Mouse (Mus musculus): Measurements from ENCODE around the gene Gpr4. TPM values are rescaled to one million over a fixed set of nuclear protein-coding genes. Genes with fewer than 3 reads are reported as not detected.

Gene Gpr4
- polyA plus RNA-seq, 1 experiment: 5.3 TPM

DNA sequence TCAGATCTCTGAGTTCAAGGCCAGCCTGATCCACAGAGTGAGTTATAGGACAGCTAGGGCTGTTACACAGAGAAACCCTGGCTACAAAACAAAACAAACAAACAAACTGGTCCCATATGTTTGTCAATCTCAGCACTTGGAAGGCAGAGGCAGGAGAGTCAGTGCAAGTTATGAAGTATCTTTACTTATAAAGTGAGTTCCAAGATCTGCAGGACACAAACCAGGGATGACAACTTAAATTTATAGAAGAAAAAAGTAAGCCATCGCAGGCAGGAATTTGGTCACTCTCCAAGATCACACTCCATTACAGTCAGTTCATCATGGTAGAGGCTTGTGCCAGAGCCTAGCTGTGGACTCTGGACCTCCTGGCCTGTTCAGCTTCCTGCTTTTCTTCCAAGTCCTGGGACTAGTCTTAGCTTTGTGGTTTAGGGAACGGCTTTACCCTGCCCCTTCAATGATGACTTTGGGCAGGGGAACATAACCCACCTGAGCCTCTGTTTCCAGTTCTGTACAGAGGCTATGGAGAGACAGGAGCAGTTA lies 17.8 kb downstream of the Gpr4 start:
- TF ChIP-seq CTCF (IDR thresholded peaks at IDR 0.05; ENCODE audit: borderline replicate concordance, extremely low read depth, insufficient read depth, insufficient read length) (no peak), POLR2A (IDR thresholded peaks at IDR 0.05; ENCODE audit: borderline replicate concordance, extremely low read depth, insufficient read depth, insufficient read length, poor library complexity, severe bottlenecking) (no peak)

DNA sequence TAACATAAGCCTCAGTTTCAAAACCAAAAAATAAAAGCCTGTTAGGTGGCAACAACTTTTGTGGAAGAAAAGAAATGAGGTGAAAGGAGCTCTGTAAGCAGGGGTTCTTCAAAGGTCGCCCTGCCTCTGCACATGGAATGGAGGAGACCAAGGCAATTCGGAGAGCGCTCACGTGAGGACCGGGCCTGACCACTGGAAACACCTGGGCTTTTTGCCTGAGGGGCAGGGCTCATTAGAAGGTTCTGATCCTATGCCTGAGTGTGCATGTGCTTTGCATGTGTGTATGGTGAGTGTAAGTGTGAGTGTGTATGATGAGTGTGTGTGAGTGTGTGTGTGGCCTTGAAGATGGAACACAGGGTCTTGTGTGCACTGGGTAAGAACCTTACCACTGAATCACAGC lies 18.6 kb downstream of the Gpr4 start:
- no peak for TF ChIP-seq CTCF (IDR thresholded peaks at IDR 0.05; ENCODE audit: borderline replicate concordance, extremely low read depth, insufficient read depth, insufficient read length)
- no peak for TF ChIP-seq POLR2A (IDR thresholded peaks at IDR 0.05; ENCODE audit: borderline replicate concordance, extremely low read depth, insufficient read depth, insufficient read length, poor library complexity, severe bottlenecking)
- DNase-seq (ENCODE audit: low read depth): no peak

More for the DNA sequence above, 17.8 kb downstream of the Gpr4 start:
- no peak for DNase-seq (ENCODE audit: low read depth)

DNA sequence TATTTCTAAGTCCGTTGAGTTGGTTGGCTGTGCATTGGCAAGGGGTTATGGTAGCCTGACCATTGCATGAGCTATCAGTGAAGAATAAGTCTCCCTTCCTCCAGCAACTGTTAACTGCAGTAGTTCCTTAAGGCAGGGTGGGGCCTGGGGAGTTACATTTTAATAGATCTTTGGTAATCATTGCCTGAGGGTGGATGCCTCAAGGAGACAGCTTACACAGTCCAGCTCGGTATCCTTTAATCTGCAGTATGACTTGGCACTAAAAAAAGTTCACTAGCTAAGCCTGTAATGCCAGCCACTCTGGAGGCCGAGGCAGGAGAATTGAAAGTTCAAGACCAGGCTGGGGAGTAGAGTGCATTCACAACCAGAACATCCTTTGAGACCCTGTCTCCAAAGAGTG lies 19.5 kb downstream of the Gpr4 start:
- TF ChIP-seq CTCF (IDR thresholded peaks at IDR 0.05; ENCODE audit: borderline replicate concordance, extremely low read depth, insufficient read depth, insufficient read length) (no peak), POLR2A (IDR thresholded peaks at IDR 0.05; ENCODE audit: borderline replicate concordance, extremely low read depth, insufficient read depth, insufficient read length, poor library complexity, severe bottlenecking) (no peak)
- no peak for DNase-seq (ENCODE audit: low read depth)

DNA sequence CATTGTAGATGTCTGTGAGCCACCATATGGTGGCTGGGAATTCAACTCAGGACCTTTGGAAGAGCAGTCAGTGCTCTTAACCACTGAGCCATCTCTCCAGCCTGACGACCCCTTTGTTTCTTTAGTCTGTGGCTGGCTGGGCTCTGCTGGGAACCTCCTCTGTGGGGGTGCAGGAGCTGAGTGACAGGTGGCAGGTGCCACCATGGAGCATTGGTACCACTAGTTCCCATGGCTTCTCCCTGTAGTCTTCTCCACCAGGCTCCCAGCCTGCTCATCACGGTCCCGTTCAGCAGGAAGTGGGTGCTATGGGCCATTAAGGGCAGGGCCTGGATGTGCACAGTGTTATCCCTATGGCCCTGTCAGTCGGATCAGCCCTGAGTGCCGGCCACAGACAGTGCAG lies 22.3 kb downstream of the Gpr4 start:
- TF ChIP-seq POLR2A (IDR thresholded peaks at IDR 0.05; ENCODE audit: borderline replicate concordance, extremely low read depth, insufficient read depth, insufficient read length, poor library complexity, severe bottlenecking): no peak
- no peak for TF ChIP-seq CTCF (IDR thresholded peaks at IDR 0.05; ENCODE audit: borderline replicate concordance, extremely low read depth, insufficient read depth, insufficient read length)
- no peak for DNase-seq (ENCODE audit: low read depth)

DNA sequence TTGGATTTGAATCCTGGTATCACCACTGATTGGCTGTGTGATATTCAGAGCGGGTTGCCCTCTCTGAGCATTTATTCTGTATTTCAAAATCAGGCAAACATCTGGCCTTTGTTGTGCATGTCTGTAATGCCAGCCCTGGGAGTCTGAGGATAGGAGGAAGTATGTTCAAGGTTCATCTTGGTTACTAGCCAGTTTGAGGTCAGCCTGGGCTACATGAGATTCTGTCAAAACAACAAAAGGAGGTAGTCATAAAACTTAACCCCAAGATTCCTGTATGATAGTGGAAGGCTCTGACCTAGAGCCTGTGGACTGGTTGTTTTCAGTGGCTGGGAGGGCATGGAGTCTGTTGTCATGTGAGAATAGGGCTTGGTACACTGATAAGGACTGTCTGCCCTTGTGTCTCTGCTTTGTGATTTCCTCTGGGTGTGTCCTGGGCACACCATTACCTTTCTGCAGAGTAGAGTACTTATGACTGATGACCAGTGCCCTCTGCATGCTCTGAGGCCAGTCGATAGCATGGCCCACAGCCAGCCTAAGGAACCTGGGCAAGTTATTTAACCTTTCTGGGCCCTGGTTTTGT lies 22.8 kb downstream of the Gpr4 start:
- DNase-seq (ENCODE audit: low read depth): no peak
- TF ChIP-seq CTCF (IDR thresholded peaks at IDR 0.05; ENCODE audit: borderline replicate concordance, extremely low read depth, insufficient read depth, insufficient read length): no peak

DNA sequence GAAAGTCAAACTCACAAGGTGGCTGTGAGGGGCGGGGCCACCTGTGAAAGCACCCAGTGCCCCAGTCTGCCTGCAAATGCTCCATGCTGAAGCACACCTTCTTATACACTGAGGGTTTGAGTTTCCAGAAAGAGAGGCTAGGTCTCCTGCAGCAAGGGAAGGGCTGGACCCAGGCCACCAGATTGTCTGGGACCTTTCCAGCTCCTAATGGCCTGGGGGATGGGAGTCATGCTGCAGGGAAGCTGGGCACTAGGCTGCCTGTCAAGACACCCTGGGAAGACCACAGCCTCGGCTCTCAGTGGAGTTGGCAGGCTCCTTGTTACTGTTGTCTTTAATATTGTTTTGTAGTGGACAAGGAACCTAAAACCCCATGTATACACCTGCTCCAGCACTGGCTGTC lies 24.1 kb downstream of the Gpr4 start:
- DNase-seq (ENCODE audit: low read depth): no peak
- TF ChIP-seq POLR2A (IDR thresholded peaks at IDR 0.05; ENCODE audit: borderline replicate concordance, extremely low read depth, insufficient read depth, insufficient read length, poor library complexity, severe bottlenecking) (no peak), CTCF (IDR thresholded peaks at IDR 0.05; ENCODE audit: borderline replicate concordance, extremely low read depth, insufficient read depth, insufficient read length) (no peak)

DNA sequence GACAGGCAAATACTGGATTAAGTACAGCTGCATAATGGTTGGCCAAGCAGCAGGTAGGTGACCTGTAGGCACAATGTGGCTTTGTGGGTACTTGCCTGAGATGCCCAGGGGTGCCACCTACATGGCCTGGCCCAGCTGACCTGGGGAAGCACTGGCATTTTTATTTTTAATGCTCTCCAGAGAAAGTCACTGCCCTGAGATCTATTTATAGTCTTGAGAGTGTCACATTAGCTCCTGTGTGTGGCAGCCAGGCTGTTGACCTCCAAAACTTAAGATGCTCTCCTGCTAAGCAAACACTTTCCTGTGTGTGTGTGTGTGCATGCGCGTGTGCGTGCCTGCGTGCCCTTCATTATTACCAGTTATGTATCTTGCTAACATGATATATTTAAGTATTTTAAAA lies 26.0 kb downstream of the Gpr4 start:
- no peak for DNase-seq (ENCODE audit: low read depth)
- no peak for TF ChIP-seq POLR2A (IDR thresholded peaks at IDR 0.05; ENCODE audit: borderline replicate concordance, extremely low read depth, insufficient read depth, insufficient read length, poor library complexity, severe bottlenecking)
- no peak for TF ChIP-seq CTCF (IDR thresholded peaks at IDR 0.05; ENCODE audit: borderline replicate concordance, extremely low read depth, insufficient read depth, insufficient read length)

DNA sequence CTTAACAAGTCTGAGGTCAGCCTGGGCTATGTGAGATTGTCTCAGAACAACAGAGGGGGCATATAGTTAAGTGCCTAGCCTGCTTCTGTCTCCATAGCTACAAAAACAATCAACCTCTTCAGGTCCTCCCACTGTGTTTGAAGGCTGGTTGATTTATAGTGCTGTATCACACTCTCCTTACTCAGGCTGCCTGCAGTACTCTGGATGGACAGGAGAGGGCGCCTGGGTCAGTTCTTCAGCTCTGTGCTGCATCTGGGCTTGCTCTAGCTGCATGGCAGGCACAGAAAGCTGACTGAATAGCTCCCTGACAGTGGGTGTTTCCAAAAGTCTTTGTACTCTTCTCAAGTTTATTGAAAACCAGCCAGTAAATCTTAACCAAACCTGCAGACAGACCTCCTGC lies 27.1 kb downstream of the Gpr4 start:
- DNase-seq (ENCODE audit: low read depth): peak; percentile 90
- TF ChIP-seq POLR2A (IDR thresholded peaks at IDR 0.05; ENCODE audit: borderline replicate concordance, extremely low read depth, insufficient read depth, insufficient read length, poor library complexity, severe bottlenecking) (no peak), CTCF (IDR thresholded peaks at IDR 0.05; ENCODE audit: borderline replicate concordance, extremely low read depth, insufficient read depth, insufficient read length) (peak; percentile 96)

DNA sequence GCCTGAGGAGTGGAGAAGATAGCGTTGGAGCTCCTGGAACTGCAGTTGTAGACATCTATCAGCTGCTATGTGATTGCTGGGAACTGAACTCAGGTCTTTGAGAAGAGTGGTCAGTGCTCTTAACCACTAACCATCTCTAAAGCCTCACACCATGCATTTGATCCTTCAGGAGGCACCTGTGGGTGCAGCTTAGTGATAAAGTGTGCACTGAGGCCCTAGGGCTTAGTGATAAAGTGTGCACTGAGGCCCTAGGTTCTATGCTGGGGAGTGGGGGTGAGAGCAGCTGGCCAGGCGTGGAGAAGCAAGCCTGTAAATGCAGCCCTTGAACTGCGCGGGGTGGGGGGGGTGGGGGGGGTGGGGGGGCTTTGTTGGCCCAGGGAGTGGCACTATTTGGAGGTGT lies 27.6 kb downstream of the Gpr4 start:
- TF ChIP-seq CTCF (IDR thresholded peaks at IDR 0.05; ENCODE audit: borderline replicate concordance, extremely low read depth, insufficient read depth, insufficient read length) (no peak), POLR2A (IDR thresholded peaks at IDR 0.05; ENCODE audit: borderline replicate concordance, extremely low read depth, insufficient read depth, insufficient read length, poor library complexity, severe bottlenecking) (no peak)
- DNase-seq (ENCODE audit: low read depth): no peak

DNA sequence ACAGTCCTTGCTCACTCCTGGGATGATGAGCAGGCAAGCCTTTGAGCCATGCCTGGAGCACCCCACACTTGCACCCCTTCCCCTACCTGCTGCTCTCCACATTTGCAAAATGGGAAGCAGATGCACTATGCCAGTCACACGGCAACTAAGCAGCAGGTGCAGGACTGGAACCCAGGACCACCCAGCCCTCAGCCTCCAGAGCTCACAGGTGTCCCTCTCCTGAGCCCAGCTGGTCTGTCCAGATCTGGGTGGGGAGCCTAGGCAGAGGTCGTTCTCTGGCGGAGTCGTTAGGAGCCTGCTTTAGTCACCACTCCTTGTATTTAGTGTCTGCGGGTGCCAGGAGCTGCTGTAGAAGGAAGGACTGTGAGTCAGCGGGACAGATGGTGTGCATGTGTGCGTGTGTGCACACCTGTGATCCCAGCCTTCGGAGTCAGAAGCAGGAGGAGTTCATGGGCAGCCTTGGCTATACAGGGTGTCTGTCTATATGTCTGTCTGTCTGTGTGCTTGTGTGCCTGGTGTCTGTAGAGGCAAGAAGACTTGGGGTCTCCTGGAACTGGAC lies 28.6 kb downstream of the Gpr4 start:
- DNase-seq (ENCODE audit: low read depth): no peak
- TF ChIP-seq CTCF (IDR thresholded peaks at IDR 0.05; ENCODE audit: borderline replicate concordance, extremely low read depth, insufficient read depth, insufficient read length) (no peak), POLR2A (IDR thresholded peaks at IDR 0.05; ENCODE audit: borderline replicate concordance, extremely low read depth, insufficient read depth, insufficient read length, poor library complexity, severe bottlenecking) (no peak)

DNA sequence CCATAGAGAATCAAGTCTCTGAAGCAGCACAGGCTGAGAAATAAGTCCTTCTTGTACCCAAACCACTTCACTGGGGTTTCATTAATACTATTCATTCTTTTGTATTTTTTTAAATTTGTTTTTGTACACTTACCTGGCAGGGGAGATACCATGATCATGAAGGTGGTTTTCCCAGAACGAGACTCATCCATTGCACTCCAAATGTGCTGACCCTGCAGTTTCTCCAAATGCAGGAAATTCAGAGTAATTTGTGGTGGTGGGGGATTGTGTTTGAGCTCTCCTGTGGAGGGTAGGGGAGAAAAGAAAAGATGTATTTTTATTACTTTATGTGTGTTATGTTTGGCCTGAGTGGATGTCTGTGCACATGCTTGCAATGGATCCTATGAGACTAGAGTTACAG lies 29.7 kb downstream of the Gpr4 start:
- DNase-seq (ENCODE audit: low read depth): no peak
- TF ChIP-seq CTCF (IDR thresholded peaks at IDR 0.05; ENCODE audit: borderline replicate concordance, extremely low read depth, insufficient read depth, insufficient read length): no peak
- no peak for TF ChIP-seq POLR2A (IDR thresholded peaks at IDR 0.05; ENCODE audit: borderline replicate concordance, extremely low read depth, insufficient read depth, insufficient read length, poor library complexity, severe bottlenecking)

DNA sequence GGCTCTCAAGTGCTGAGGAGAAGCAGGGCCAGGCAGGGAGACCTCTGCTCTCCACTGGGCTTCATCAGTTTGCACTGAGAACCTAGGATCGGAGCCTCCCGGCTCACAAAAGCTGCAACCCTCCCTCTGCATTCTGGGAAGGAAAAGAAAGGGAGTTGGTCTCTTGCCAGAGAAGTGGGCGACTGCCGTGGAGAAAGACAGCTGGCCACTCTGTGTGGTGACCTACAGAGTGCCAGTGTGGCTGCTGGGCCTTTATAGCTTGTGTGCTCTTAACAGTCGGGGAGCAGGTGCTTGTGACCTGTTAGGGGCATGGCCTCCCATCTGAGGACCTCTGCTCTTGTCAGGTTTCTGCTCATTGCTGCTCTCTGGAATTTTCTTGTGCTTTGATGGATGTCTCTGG lies 31.5 kb downstream of the Gpr4 start:
- TF ChIP-seq POLR2A (IDR thresholded peaks at IDR 0.05; ENCODE audit: borderline replicate concordance, extremely low read depth, insufficient read depth, insufficient read length, poor library complexity, severe bottlenecking): no peak
- DNase-seq (ENCODE audit: low read depth): peak; percentile 37
